Mouse (Mus musculus): ENCODE data around the gene Abcc3. TPM values are rescaled to one million over a fixed set of nuclear protein-coding genes. Genes with fewer than 3 reads are reported as not detected.

Abcc3 gene
- total RNA-seq (2023; ENCODE audit: inconsistent age) = 1.2 to 3.4 TPM (median 2.4 TPM) in 4 replicates

GRCm38 (mm10) chr11:94392672-94393109 lies at the start of gene Abcc3:
TSS of gene Abcc3 (minus strand) at chr11:94392997.

GRCm38 (mm10) chr11:94327693-94328643 lies 64.8 kb downstream of the Abcc3 start, which contains the start of gene Ankrd40:
TSS of gene Ankrd40 (plus strand) at chr11:94328001.

GRCm38 (mm10) chr11:94321931-94322400 lies 70.8 kb downstream of the Abcc3 start, which contains the start of gene Luc7l3:
TSS of gene Luc7l3 (minus strand) at chr11:94321988.

Other genes with a start within 250 kb of the Abcc3 start
- gene Tob1, start 181.5 kb downstream of the Abcc3 start, total RNA-seq (2023; ENCODE audit: inconsistent age) = 35.0 to 38.1 TPM (median 37.2 TPM) in 4 replicates
- not detected in 4 replicates for gene Wfikkn2, start 147.0 kb downstream of the Abcc3 start, total RNA-seq (2023; ENCODE audit: inconsistent age)
- not detected in 4 replicates for gene Gm21885, start 111.1 kb downstream of the Abcc3 start, total RNA-seq (2023; ENCODE audit: inconsistent age)
- gene Luc7l3, start 71.0 kb downstream of the Abcc3 start, total RNA-seq (2023; ENCODE audit: inconsistent age) = 101 to 106 TPM (median 102 TPM) in 4 replicates
- 45.7 to 63.8 TPM (median 50.6 TPM) in 4 replicates for gene Ankrd40, start 65.0 kb downstream of the Abcc3 start, total RNA-seq (2023; ENCODE audit: inconsistent age)
- not detected in 4 replicates for gene Cacna1g, start 81.2 kb upstream of the Abcc3 start, total RNA-seq (2023; ENCODE audit: inconsistent age)
- not detected in 4 replicates for gene Spata20, start 93.2 kb upstream of the Abcc3 start, total RNA-seq (2023; ENCODE audit: inconsistent age)
- gene Epn3, start 107.0 kb upstream of the Abcc3 start, total RNA-seq (2023; ENCODE audit: inconsistent age) = not detected in 4 replicates
- 0.27 to 0.80 TPM (median 0.61 TPM) in 3 of 4 replicates, not detected in the other for gene Mycbpap, start 128.7 kb upstream of the Abcc3 start, total RNA-seq (2023; ENCODE audit: inconsistent age)
- 6.9 to 8.9 TPM (median 7.5 TPM) in 4 replicates for gene Rsad1, start 156.3 kb upstream of the Abcc3 start, total RNA-seq (2023; ENCODE audit: inconsistent age)
- not detected in 4 replicates for gene Chad, start 172.1 kb upstream of the Abcc3 start, total RNA-seq (2023; ENCODE audit: inconsistent age)
- gene Acsf2, start 208.9 kb upstream of the Abcc3 start, total RNA-seq (2023; ENCODE audit: inconsistent age) = 70.5 to 83.1 TPM (median 77.5 TPM) in 4 replicates
- gene Lrrc59, start 236.8 kb upstream of the Abcc3 start, total RNA-seq (2023; ENCODE audit: inconsistent age) = 63.6 to 73.3 TPM (median 67.2 TPM) in 4 replicates